Mouse (Mus musculus): ENCODE measurements around the gene Dennd1a.

DNA sequence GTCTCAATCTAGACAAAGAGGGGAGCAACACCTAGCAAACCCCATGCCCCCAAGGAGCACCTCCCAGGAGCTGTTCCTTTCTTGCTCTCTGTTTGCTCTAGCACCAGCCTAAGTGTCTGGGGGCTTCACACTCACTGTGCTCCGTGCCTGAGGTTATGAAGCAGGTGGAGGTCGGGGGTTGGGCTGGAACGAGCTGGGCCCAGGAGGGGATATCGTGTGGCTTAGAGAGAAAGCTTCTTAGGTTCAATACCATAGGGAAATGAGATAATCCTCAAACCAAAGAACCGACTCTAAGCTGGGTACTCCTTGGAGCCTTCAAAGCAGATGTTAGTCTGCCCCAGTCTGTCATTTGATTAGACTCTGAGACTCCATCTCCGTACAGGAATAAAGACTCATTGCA is 261.6 kb downstream of the Dennd1a start:
- no peak for TF ChIP-seq CTCF (IDR thresholded peaks at IDR 0.05; ENCODE audit: control insufficient read depth, insufficient read depth, insufficient read length)
- TF ChIP-seq USF1 (IDR thresholded peaks at IDR 0.05; ENCODE audit: low read depth), result no peak
- no peak for TF ChIP-seq MAX (IDR thresholded peaks at IDR 0.05)
- TF ChIP-seq CEBPB (IDR thresholded peaks at IDR 0.05; ENCODE audit: low read depth), result no peak
- TF ChIP-seq MYOG (IDR thresholded peaks at IDR 0.05; ENCODE audit: control insufficient read depth, extremely low read depth, insufficient read length), result no peak
- no peak for TF ChIP-seq MYOD1 (IDR thresholded peaks at IDR 0.05; ENCODE audit: control insufficient read depth, insufficient read length, low read depth)

Measured in C2C12 (cell line).